ENCODE assay signal across 8 mouse cellular contexts in genomic region chr2:117228601-117229125, GRCm38 (mm10). TPM values are rescaled to one million over a fixed set of nuclear protein-coding genes. Genes with fewer than 3 reads are reported as not detected.
DNase-seq lines count a peak whose midpoint lies in the region; ATAC-seq and TF ChIP-seq lines count a peak whose summit lies in the region.

No protein-coding gene starts in this region.

- H3K9ac ChIP-seq in heart, embryonic 12.5 days: no peak overlapping the region
- H3K9ac ChIP-seq in hindbrain, embryonic 14.5 days: peak overlapping the region; percentile 40
- H3K9ac ChIP-seq in neural tube, embryonic 14.5 days (replicated peaks; ENCODE audit: low read depth, low read length): no peak overlapping the region
- H3K9ac ChIP-seq in kidney, embryonic 14.5 days (ENCODE audit: low read depth, low read length): no peak overlapping the region

- 57% methylated on average over 11 of the region's 11 CpGs for WGBS in heart, embryonic 12.5 days
- WGBS in hindbrain, embryonic 14.5 days: 31% methylated on average over 11 of the region's 11 CpGs
- 53% methylated on average over 11 of the region's 11 CpGs for WGBS in neural tube, embryonic 14.5 days
- 47% methylated on average over 11 of the region's 11 CpGs for WGBS in kidney, embryonic 14.5 days

- H3K9me3 ChIP-seq in heart, embryonic 12.5 days (replicated peaks): no peaks in the 10 kb centered on the region
- no peaks in the 10 kb centered on the region for H3K9me3 ChIP-seq in hindbrain, embryonic 14.5 days (ENCODE audit: control insufficient read depth, low read length)
- H3K9me3 ChIP-seq in neural tube, embryonic 14.5 days (ENCODE audit: control insufficient read depth, low read length): no peaks in the 10 kb centered on the region
- no peaks in the 10 kb centered on the region for H3K9me3 ChIP-seq in kidney, embryonic 14.5 days (ENCODE audit: control insufficient read depth, low read length)

- H3K27me3 ChIP-seq in heart, embryonic 12.5 days (replicated peaks): peaks cover 9% of the 10 kb centered on the region
- H3K27me3 ChIP-seq in hindbrain, embryonic 14.5 days (ENCODE audit: control insufficient read depth, insufficient read depth, low read length): no peaks in the 10 kb centered on the region
- H3K27me3 ChIP-seq in neural tube, embryonic 14.5 days (ENCODE audit: control insufficient read depth, insufficient read depth, low read length): no peaks in the 10 kb centered on the region
- H3K27me3 ChIP-seq in kidney, embryonic 14.5 days (ENCODE audit: control insufficient read depth, insufficient read depth, low read length): no peaks in the 10 kb centered on the region

- no peak overlapping the region for H3K4me3 ChIP-seq in heart, embryonic 12.5 days
- no peak overlapping the region for H3K4me3 ChIP-seq in cortical plate, adult 2 months (ENCODE audit: insufficient read depth, low read length)
- H3K4me3 ChIP-seq in hindbrain, embryonic 14.5 days (replicated peaks; ENCODE audit: low read length): no peak overlapping the region
- H3K4me3 ChIP-seq in neural tube, embryonic 14.5 days (ENCODE audit: low read depth, low read length): no peak overlapping the region
- no peak overlapping the region for H3K4me3 ChIP-seq in kidney, embryonic 14.5 days (ENCODE audit: low read length)

- H3K27ac ChIP-seq in heart, embryonic 12.5 days (ENCODE audit: poor library complexity, severe bottlenecking): no peak overlapping the region
- peak overlapping the region; percentile 45; the same call in 1 of the 2 replicates for H3K27ac ChIP-seq in cortical plate, adult 2 months (ENCODE audit: insufficient read depth, low read length)
- H3K27ac ChIP-seq in hindbrain, embryonic 14.5 days: no peak overlapping the region
- H3K27ac ChIP-seq in neural tube, embryonic 14.5 days (ENCODE audit: low read depth, low read length): no peak overlapping the region
- no peak overlapping the region for H3K27ac ChIP-seq in kidney, embryonic 14.5 days (ENCODE audit: low read depth, low read length)

- TF ChIP-seq POLR2A in cortical plate, adult 2 months (IDR thresholded peaks at IDR 0.05; ENCODE audit: extremely low read depth, insufficient read depth, low read length): no peak

- no peak for ATAC-seq in heart, embryonic 12.5 days (ENCODE audit: insufficient number of reproducible peaks, low FRiP score)
- ATAC-seq in hindbrain, embryonic 14.5 days (ENCODE audit: low FRiP score): peak; percentile 57; the same call in 1 of the 2 replicates
- peak; percentile 65; the same call in 1 of the 2 replicates for ATAC-seq in neural tube, embryonic 14.5 days (ENCODE audit: low read depth)
- ATAC-seq in erythroblast, adult 5-6 weeks (replicated peaks; ENCODE audit: low FRiP score, poor library complexity, severe bottlenecking): no peak
- no peak for ATAC-seq in kidney, embryonic 14.5 days (ENCODE audit: low FRiP score, low TSS enrichment)

- intact Hi-C loops in heart, postnatal 10 days (cut with DNase I): no loop called here

- H3K4me2 ChIP-seq in heart, embryonic 12.5 days: no peak overlapping the region
- peak overlapping the region; percentile 15; the same call in 1 of the 2 replicates for H3K4me2 ChIP-seq in hindbrain, embryonic 14.5 days (replicated peaks)
- no peak overlapping the region for H3K4me2 ChIP-seq in neural tube, embryonic 14.5 days (ENCODE audit: low read depth, low read length)
- no peak overlapping the region for H3K4me2 ChIP-seq in kidney, embryonic 14.5 days (replicated peaks; ENCODE audit: low read depth, low read length)

- TF ChIP-seq CTCF in cortical plate, adult 2 months (IDR thresholded peaks at IDR 0.05; ENCODE audit: extremely low read depth, insufficient read depth, low read length): no peak

- no peaks in the 10 kb centered on the region for H3K36me3 ChIP-seq in heart, embryonic 12.5 days
- no peaks in the 10 kb centered on the region for H3K36me3 ChIP-seq in hindbrain, embryonic 14.5 days (replicated peaks; ENCODE audit: control insufficient read depth, insufficient read depth)
- H3K36me3 ChIP-seq in neural tube, embryonic 14.5 days (ENCODE audit: control insufficient read depth, insufficient read depth, low read length): no peaks in the 10 kb centered on the region
- H3K36me3 ChIP-seq in kidney, embryonic 14.5 days (ENCODE audit: control insufficient read depth, insufficient read depth, low read length): no peaks in the 10 kb centered on the region

- no peaks in the 10 kb centered on the region for H3K4me1 ChIP-seq in heart, embryonic 12.5 days (replicated peaks)
- H3K4me1 ChIP-seq in cortical plate, adult 2 months (ENCODE audit: control insufficient read depth, insufficient read depth, low read length): peaks cover 5% of the 10 kb centered on the region
- H3K4me1 ChIP-seq in hindbrain, embryonic 14.5 days (replicated peaks; ENCODE audit: control insufficient read depth, insufficient read depth, low read length): no peaks in the 10 kb centered on the region
- H3K4me1 ChIP-seq in neural tube, embryonic 14.5 days (ENCODE audit: control insufficient read depth, insufficient read depth, low read length): no peaks in the 10 kb centered on the region
- H3K4me1 ChIP-seq in kidney, embryonic 14.5 days (ENCODE audit: control insufficient read depth, insufficient read depth, low read length): no peaks in the 10 kb centered on the region

- peak; percentile 16 to 24 for DNase-seq in heart, postnatal 10 days
- no peak for DNase-seq in hindbrain, embryonic 14.5 days (ENCODE audit: low spot score)
- no peak for DNase-seq in cerebellum, postnatal 14 days

RNA-seq across cellular contexts. Expression of gene Fam98b, which starts 20.9 kb away (rescaled TPM):
- 10 to 100 TPM; 25.8 to 28.3 TPM for total RNA-seq in heart, postnatal 10 days (2021)
- 6.6 and 7.4 TPM in 2 replicates for polyA plus RNA-seq in heart, embryonic 12.5 days (2016; fragmentation: Nextera tagmentation; extraction: Ambion mirVana)
- 34.3 and 36.0 TPM in 2 replicates for polyA plus RNA-seq in cortical plate, adult 2 months (2012; rRNA removed)
- polyA plus RNA-seq in hindbrain, embryonic 14.5 days (2014; fragmentation: Nextera tagmentation; extraction: Ambion mirVana): 7.9 and 8.8 TPM in 2 replicates
- polyA plus RNA-seq in neural tube, embryonic 14.5 days (2014; fragmentation: Nextera tagmentation; extraction: Ambion mirVana): 10.4 and 13.5 TPM in 2 replicates
- total RNA-seq in erythroblast, adult 5-6 weeks (2015; ENCODE audit: low replicate concordance): 11.5 and 16.3 TPM in 2 replicates
- total RNA-seq in erythroblast, adult 5-6 weeks (2017; ENCODE audit: low replicate concordance): 0.28 and 4.1 TPM in 2 replicates
- 14.5 TPM in 2 replicates for polyA plus RNA-seq in kidney, embryonic 14.5 days (2014; fragmentation: Nextera tagmentation; extraction: Ambion mirVana)

Comparison
In these comparisons a context has a peak if more than half of its experiments do, and no peak if none do; other contexts are left out.
1. DNase-seq: peak in heart, postnatal 10 days (2 of 2); none in hindbrain, embryonic 14.5 days (single experiment) and cerebellum, postnatal 14 days (0 of 2).
2. ATAC-seq: peak in hindbrain, embryonic 14.5 days (single experiment) and neural tube, embryonic 14.5 days (single experiment); none in heart, embryonic 12.5 days (single experiment), erythroblast, adult 5-6 weeks (single experiment) and kidney, embryonic 14.5 days (single experiment).